22 mouse cellular contexts compared by ENCODE assay signal in the genomic region with DNA sequence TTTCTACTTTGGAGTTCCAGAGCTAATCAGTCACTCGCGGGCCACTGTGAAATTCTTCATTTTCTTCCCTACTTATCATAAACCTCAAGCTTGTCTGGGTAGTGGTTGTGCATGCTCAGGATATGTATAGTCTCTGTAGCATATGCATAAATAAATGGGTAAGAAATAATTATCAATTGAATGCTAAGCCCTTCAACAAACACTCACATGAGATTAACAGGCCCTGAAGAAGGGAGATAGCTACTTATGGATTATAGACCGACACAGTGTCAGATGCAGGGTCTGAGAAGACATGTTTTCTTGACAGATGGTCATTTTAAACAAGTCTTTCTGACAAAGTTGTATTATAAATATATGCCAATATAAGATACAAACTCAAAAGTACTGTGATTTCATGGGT.
DNase-seq lines count a peak whose midpoint lies in the region; ATAC-seq and TF ChIP-seq lines count a peak whose summit lies in the region.
"Had no signal": no experiment of that assay in that cellular context is flagged by ENCODE, and none has a peak within 500 bp of the region (broad histone marks: within the 10 kb centered on the region; RNA-seq: fewer than 3 reads in every experiment).

No protein-coding gene starts in this region.

- no peak for TF ChIP-seq CTCF in midbrain, postnatal 0 days (IDR thresholded peaks at IDR 0.05)
- no peak for TF ChIP-seq CTCF in brain, embryonic 14.5 days (IDR thresholded peaks at IDR 0.05; ENCODE audit: borderline replicate concordance, extremely low read depth, insufficient read depth, insufficient read length)

- ATAC-seq in midbrain, embryonic 11.5 days (ENCODE audit: low FRiP score), result peak; percentile 66; the same call in 1 of the 2 replicates
- peak; percentile 69 for ATAC-seq in midbrain, embryonic 13.5 days
- ATAC-seq in midbrain, postnatal 0 days (ENCODE audit: low FRiP score), result no peak
- ATAC-seq in midbrain, embryonic 14.5 days (ENCODE audit: low FRiP score, low TSS enrichment), result no peak; the same call in 1 of the 2 replicates

- no peaks in the 10 kb centered on the region for H3K27me3 ChIP-seq in midbrain, embryonic 11.5 days (ENCODE audit: control insufficient read depth, insufficient read depth, low read length)
- H3K27me3 ChIP-seq in midbrain, embryonic 10.5 days (ENCODE audit: low read depth, poor library complexity, severe bottlenecking), result no peaks in the 10 kb centered on the region
- H3K27me3 ChIP-seq in midbrain, embryonic 13.5 days, result no peaks in the 10 kb centered on the region
- H3K27me3 ChIP-seq in midbrain, postnatal 0 days (ENCODE audit: insufficient read depth, low read length), result no peaks in the 10 kb centered on the region
- no peaks in the 10 kb centered on the region for H3K27me3 ChIP-seq in midbrain, embryonic 14.5 days (ENCODE audit: control insufficient read depth, insufficient read depth, low read length)
- H3K27me3 ChIP-seq: embryonic facial prominence, embryonic 13.5 days; embryonic facial prominence, embryonic 15.5 days had no signal

- H3K36me3 ChIP-seq in midbrain, embryonic 11.5 days (ENCODE audit: control insufficient read depth, insufficient read depth, low read length), result no peaks in the 10 kb centered on the region
- no peaks in the 10 kb centered on the region for H3K36me3 ChIP-seq in midbrain, embryonic 10.5 days
- no peaks in the 10 kb centered on the region for H3K36me3 ChIP-seq in midbrain, embryonic 13.5 days
- no peaks in the 10 kb centered on the region for H3K36me3 ChIP-seq in midbrain, postnatal 0 days (ENCODE audit: insufficient read depth, low read length)
- H3K36me3 ChIP-seq in midbrain, embryonic 14.5 days (ENCODE audit: control insufficient read depth, insufficient read depth, low read length), result no peaks in the 10 kb centered on the region
- H3K36me3 ChIP-seq: embryonic facial prominence, embryonic 13.5 days; embryonic facial prominence, embryonic 15.5 days; forebrain, embryonic 10.5 days; forebrain, embryonic 15.5 days had no signal

- no peaks in the 10 kb centered on the region for H3K4me1 ChIP-seq in midbrain, embryonic 11.5 days (ENCODE audit: control insufficient read depth, insufficient read depth, low read length)
- no peaks in the 10 kb centered on the region for H3K4me1 ChIP-seq in midbrain, embryonic 10.5 days
- H3K4me1 ChIP-seq in midbrain, embryonic 13.5 days (replicated peaks), result peaks cover 8% of the 10 kb centered on the region; the same call in 1 of the 2 replicates
- H3K4me1 ChIP-seq in midbrain, postnatal 0 days (ENCODE audit: insufficient read depth, low read length), result no peaks in the 10 kb centered on the region
- no peaks in the 10 kb centered on the region for H3K4me1 ChIP-seq in midbrain, embryonic 14.5 days (ENCODE audit: control insufficient read depth, insufficient read depth, low read length)
- H3K4me1 ChIP-seq: embryonic facial prominence, embryonic 13.5 days; embryonic facial prominence, embryonic 15.5 days had no signal

- H3K9me3 ChIP-seq in midbrain, embryonic 11.5 days (ENCODE audit: control insufficient read depth, low read length), result no peaks in the 10 kb centered on the region
- no peaks in the 10 kb centered on the region for H3K9me3 ChIP-seq in midbrain, embryonic 10.5 days (replicated peaks)
- no peaks in the 10 kb centered on the region for H3K9me3 ChIP-seq in midbrain, embryonic 13.5 days
- no peaks in the 10 kb centered on the region for H3K9me3 ChIP-seq in midbrain, postnatal 0 days (ENCODE audit: low read length)
- H3K9me3 ChIP-seq in midbrain, embryonic 14.5 days (ENCODE audit: control insufficient read depth, low read length), result no peaks in the 10 kb centered on the region
- H3K9me3 ChIP-seq: embryonic facial prominence, embryonic 13.5 days; embryonic facial prominence, embryonic 15.5 days; forebrain, embryonic 10.5 days; forebrain, embryonic 13.5 days; forebrain, embryonic 15.5 days had no signal

- H3K4me3 ChIP-seq in midbrain, embryonic 11.5 days (ENCODE audit: low read depth, low read length), result no peak overlapping the region
- H3K4me3 ChIP-seq in midbrain, embryonic 10.5 days, result no peak overlapping the region
- no peak overlapping the region for H3K4me3 ChIP-seq in midbrain, embryonic 13.5 days (replicated peaks)
- no peak overlapping the region for H3K4me3 ChIP-seq in midbrain, postnatal 0 days (ENCODE audit: low read depth, low read length)
- H3K4me3 ChIP-seq in midbrain, embryonic 14.5 days (replicated peaks; ENCODE audit: low read depth, low read length), result no peak overlapping the region
- H3K4me3 ChIP-seq: embryonic facial prominence, embryonic 13.5 days; embryonic facial prominence, embryonic 15.5 days; erythroblast, embryonic 14.5 days; forebrain, embryonic 10.5 days; forebrain, embryonic 13.5 days; forebrain, embryonic 15.5 days had no signal

- TF ChIP-seq POLR2A in brain, embryonic 14.5 days (IDR thresholded peaks at IDR 0.05; ENCODE audit: borderline replicate concordance, extremely low read depth, insufficient read depth, insufficient read length, poor library complexity, severe bottlenecking), result no peak

- H3K27ac ChIP-seq in midbrain, embryonic 11.5 days (ENCODE audit: low read depth, low read length), result no peak overlapping the region
- H3K27ac ChIP-seq in midbrain, embryonic 10.5 days (replicated peaks), result no peak overlapping the region
- H3K27ac ChIP-seq in midbrain, embryonic 13.5 days, result no peak overlapping the region
- H3K27ac ChIP-seq in midbrain, postnatal 0 days (ENCODE audit: low read depth, low read length), result no peak overlapping the region
- no peak overlapping the region for H3K27ac ChIP-seq in midbrain, embryonic 14.5 days (replicated peaks; ENCODE audit: low read depth, low read length)
- H3K27ac ChIP-seq: embryonic facial prominence, embryonic 13.5 days; embryonic facial prominence, embryonic 15.5 days; forebrain, embryonic 10.5 days; forebrain, embryonic 13.5 days; forebrain, embryonic 15.5 days had no signal

- no peak for DNase-seq in midbrain, embryonic 11.5 days (ENCODE audit: low spot score, missing footprints)
- DNase-seq in midbrain, embryonic 10.5 days (ENCODE audit: low spot score), result no peak
- no peak for DNase-seq in midbrain, postnatal 0 days (ENCODE audit: low spot score)
- DNase-seq in brain, embryonic 14.5 days (ENCODE audit: low read depth), result peak; percentile 26
- peak; percentile 21 for DNase-seq in midbrain, embryonic 14.5 days
- no peak for DNase-seq in cerebellum, adult 11-12 months
- DNase-seq in right cerebral cortex, postnatal 10 days (ENCODE audit: low spot score in 2 of 2), result no peak
- DNase-seq: adrenal gland, adult 2 months; adrenal gland, postnatal 10 days; adrenal gland, postnatal 25 days; cerebellum, adult 18-20 months; cerebellum, adult 8-10 months; cerebellum, adult 9-11 months; cerebellum, postnatal 14 days; cerebellum, postnatal 36 days had no signal

- H3K9ac ChIP-seq in midbrain, embryonic 11.5 days (ENCODE audit: low read length), result no peak overlapping the region
- no peak overlapping the region for H3K9ac ChIP-seq in midbrain, embryonic 13.5 days (replicated peaks)
- H3K9ac ChIP-seq in midbrain, postnatal 0 days (replicated peaks; ENCODE audit: low read length, poor library complexity, severe bottlenecking), result no peak overlapping the region
- H3K9ac ChIP-seq in midbrain, embryonic 14.5 days (replicated peaks; ENCODE audit: low read length), result no peak overlapping the region
- H3K9ac ChIP-seq: embryonic facial prominence, embryonic 13.5 days; embryonic facial prominence, embryonic 15.5 days; forebrain, embryonic 13.5 days; forebrain, embryonic 15.5 days had no signal

- no peak overlapping the region for H3K4me2 ChIP-seq in midbrain, embryonic 11.5 days
- no peak overlapping the region for H3K4me2 ChIP-seq in midbrain, embryonic 13.5 days (replicated peaks)
- no peak overlapping the region for H3K4me2 ChIP-seq in midbrain, postnatal 0 days (ENCODE audit: low read depth, low read length, poor library complexity, severe bottlenecking)
- H3K4me2 ChIP-seq in midbrain, embryonic 14.5 days (ENCODE audit: low read length), result no peak overlapping the region
- H3K4me2 ChIP-seq: embryonic facial prominence, embryonic 13.5 days; embryonic facial prominence, embryonic 15.5 days; forebrain, embryonic 13.5 days; forebrain, embryonic 15.5 days had no signal

- WGBS in midbrain, embryonic 11.5 days, result 76% methylated on average over 3 of the region's 3 CpGs
- WGBS in midbrain, embryonic 10.5 days, result 82% methylated on average over 3 of the region's 3 CpGs
- 46% methylated on average over 3 of the region's 3 CpGs for WGBS in midbrain, embryonic 13.5 days
- WGBS in midbrain, postnatal 0 days, result 55% methylated on average over 3 of the region's 3 CpGs
- 51% methylated on average over 3 of the region's 3 CpGs for WGBS in midbrain, embryonic 14.5 days

Comparison
In these comparisons a context has a peak if more than half of its experiments do, and no peak if none do; other contexts are left out.
1. ATAC-seq: peak in midbrain, embryonic 11.5 days (single experiment) and midbrain, embryonic 13.5 days (single experiment); none in midbrain, postnatal 0 days (single experiment) and midbrain, embryonic 14.5 days (single experiment).
2. DNase-seq: peak in brain, embryonic 14.5 days (single experiment) and midbrain, embryonic 14.5 days (single experiment); none in midbrain, embryonic 11.5 days (single experiment), midbrain, embryonic 10.5 days (single experiment), midbrain, postnatal 0 days (single experiment), cerebellum, adult 11-12 months (single experiment) and right cerebral cortex, postnatal 10 days (0 of 2).